Mouse (Mus musculus) CH12.LX (cell line): ENCODE measurements around the gene Hist1h1d. TPM values are rescaled to one million over a fixed set of nuclear protein-coding genes. Genes with fewer than 3 reads are reported as not detected.
A peak's percentile ranks its signal among the peaks of the same experiment; 100 is the strongest.

ENCODE experiments used
- DNase-seq: peaks from one replicate; pipeline ENCODE4 v3.0.0-alpha.2; 2013; ENCODE audit errors: extremely low read depth
- H3K27ac ChIP-seq: 2 replicates; pipeline ENCODE4 v1.5.1; 2012; ENCODE audit warnings: low read depth, mild to moderate bottlenecking, control low read depth, moderate library complexity; ENCODE audit not compliant: insufficient read depth
- H3K27me3 ChIP-seq: replicated peaks from 2 replicates; pipeline ENCODE3; 2012; ENCODE audit warnings: inconsistent platforms
- H3K36me3 ChIP-seq, 2 experiments: replicated peaks in 1 of 2; 2 replicates each; pipeline versions ENCODE3 to v1.6.1; 2012; ENCODE audit warnings: inconsistent platforms in 1 of 2, low read length in 1 of 2, mild to moderate bottlenecking in 1 of 2, mixed read lengths in 1 of 2, moderate library complexity in 1 of 2; ENCODE audit not compliant: control insufficient read depth in 1 of 2, insufficient read depth in 1 of 2
- H3K4me1 ChIP-seq, 2 experiments: 2 replicates each; pipeline ENCODE4 v1.6.1; 2012; ENCODE audit warnings: inconsistent platforms in 1 of 2, moderate library complexity in 1 of 2; ENCODE audit not compliant: insufficient read depth in 2 of 2, control insufficient read depth in 1 of 2
- H3K4me2 ChIP-seq: 2 replicates; pipeline ENCODE4 v1.6.1; 2012; ENCODE audit warnings: low read depth, mild to moderate bottlenecking, control low read depth; ENCODE audit not compliant: poor library complexity, insufficient read depth, severe bottlenecking
- H3K4me3 ChIP-seq, 3 experiments: fragments of 150-350 bp in 1 of 3; sonication (generic) in 1 of 3; replicated peaks in 1 of 3; 2 replicates each; pipeline versions ENCODE3 to v1.5.1; 2011 to 2012; ENCODE audit warnings: low read depth in 2 of 3, low read length in 2 of 3, mild to moderate bottlenecking in 2 of 3, moderate library complexity in 2 of 3, control low read depth in 1 of 3, improper control_type of control experiment in 1 of 3, inconsistent platforms in 1 of 3, mixed read lengths in 1 of 3; ENCODE audit not compliant: poor library complexity in 1 of 3
- H3K79me2 ChIP-seq: replicated peaks from 2 replicates; pipeline ENCODE4 v1.6.1; 2012; ENCODE audit warnings: mild to moderate bottlenecking, moderate library complexity; ENCODE audit not compliant: control insufficient read depth, poor library complexity, insufficient read depth, severe bottlenecking; ENCODE audit errors: extremely low read depth
- H3K9ac ChIP-seq: 2 replicates; pipeline ENCODE4 v1.6.1; 2012; ENCODE audit warnings: low read depth, mild to moderate bottlenecking, control low read depth, moderate library complexity; ENCODE audit not compliant: insufficient read depth
- H3K9me3 ChIP-seq: replicated peaks from 2 replicates; pipeline ENCODE3; 2012; ENCODE audit warnings: low read length, inconsistent platforms, mixed read lengths
- BHLHE40 ChIP-seq: IDR thresholded peaks from 2 replicates; pipeline ENCODE4 v1.6.1; 2011; ENCODE audit warnings: mild to moderate bottlenecking, low read depth, low read length, improper control_type of control experiment
- CHD1 ChIP-seq: IDR thresholded peaks from 2 replicates; pipeline ENCODE4 v1.6.1; 2012; ENCODE audit warnings: low read depth, low read length, improper control_type of control experiment, inconsistent platforms
- CHD2 ChIP-seq: IDR thresholded peaks from 2 replicates; pipeline ENCODE4 v1.6.1; 2011; ENCODE audit warnings: low read length, improper control_type of control experiment
- ELF1 ChIP-seq: IDR thresholded peaks from 2 replicates; pipeline ENCODE4 v1.6.1; 2014; ENCODE audit warnings: low read depth, mild to moderate bottlenecking, inconsistent platforms, low read length, improper control_type of control experiment
- GABPA ChIP-seq: IDR thresholded peaks from 2 replicates; pipeline ENCODE4 v1.6.1; 2012; ENCODE audit warnings: low read depth, low read length, improper control_type of control experiment, inconsistent platforms; ENCODE audit not compliant: insufficient replicate concordance
- HCFC1 ChIP-seq: IDR thresholded peaks from 2 replicates; pipeline ENCODE4 v1.6.1; 2012; ENCODE audit warnings: low read depth, mild to moderate bottlenecking, inconsistent platforms, low read length, improper control_type of control experiment
- IRF4 ChIP-seq: IDR thresholded peaks from 2 replicates; pipeline ENCODE4 v1.6.1; 2014; ENCODE audit warnings: low read depth, mild to moderate bottlenecking, inconsistent platforms, low read length, improper control_type of control experiment
- JUN ChIP-seq: IDR thresholded peaks from 2 replicates; pipeline ENCODE4 v1.6.1; 2011; ENCODE audit warnings: low read depth, mild to moderate bottlenecking, low read length, improper control_type of control experiment, moderate library complexity; ENCODE audit not compliant: insufficient read depth
- JUND ChIP-seq: conservative IDR thresholded peaks from 2 replicates; pipeline ENCODE4 v1.6.1; 2011; ENCODE audit warnings: low read depth, low read length, improper control_type of control experiment
- MAFK ChIP-seq: IDR thresholded peaks from 2 replicates; pipeline ENCODE4 v1.6.1; 2011; ENCODE audit warnings: low read length, improper control_type of control experiment; ENCODE audit not compliant: insufficient replicate concordance
- MAX ChIP-seq: IDR thresholded peaks from 2 replicates; pipeline ENCODE4 v1.6.1; 2011; ENCODE audit warnings: low read length, improper control_type of control experiment
- MXI1 ChIP-seq: IDR thresholded peaks from 2 replicates; pipeline ENCODE4 v1.6.1; 2011; ENCODE audit warnings: mild to moderate bottlenecking, low read depth, low read length, improper control_type of control experiment
- MYC ChIP-seq: IDR thresholded peaks from 2 replicates; pipeline ENCODE4 v1.6.1; 2011; ENCODE audit warnings: low read depth, mild to moderate bottlenecking, improper control_type of control experiment, low read length
- POLR2AphosphoS2 ChIP-seq: IDR thresholded peaks from 2 replicates; pipeline ENCODE4 v1.6.1; 2011; ENCODE audit warnings: low read depth, low read length, improper control_type of control experiment
- RCOR1 ChIP-seq: conservative IDR thresholded peaks from 2 replicates; pipeline ENCODE4 v1.6.1; 2012; ENCODE audit warnings: low read depth, mild to moderate bottlenecking, inconsistent platforms, low read length, improper control_type of control experiment
- SIN3A ChIP-seq: IDR thresholded peaks from 2 replicates; pipeline ENCODE4 v1.6.1; 2012; ENCODE audit warnings: low read length, improper control_type of control experiment, inconsistent platforms
- USF1 ChIP-seq: IDR thresholded peaks from 2 replicates; pipeline ENCODE4 v1.6.1; 2014; ENCODE audit warnings: low read depth, mild to moderate bottlenecking, inconsistent platforms, low read length, improper control_type of control experiment
- ZC3H11A ChIP-seq: IDR thresholded peaks from 2 replicates; pipeline ENCODE4 v1.6.1; 2012; ENCODE audit warnings: low read depth, mild to moderate bottlenecking, inconsistent platforms, low read length, improper control_type of control experiment
- ZNF384 ChIP-seq: IDR thresholded peaks from 2 replicates; pipeline ENCODE4 v1.6.1; 2012; ENCODE audit warnings: low read depth, low read length, improper control_type of control experiment, inconsistent platforms
- dilution Hi-C: fragments of 300-500 bp; cut with MboI; formaldehyde crosslinking; loops from 2 replicates; pipeline ENCODE4 v1.14.3; 2020; ENCODE audit warnings: low sequenced_read_pairs; ENCODE audit not compliant: extremely low pct_unique_long_range_greater_than_20kb, extremely low pct_ligation_motif_present
- in situ Hi-C: fragments of 300-500 bp; cut with MboI; formaldehyde crosslinking; loops from 3 replicates; pipeline ENCODE4 v1.14.3; 2019; ENCODE audit warnings: low sequenced_read_pairs, low pct_ligation_motif_present, low pct_unique_long_range_greater_than_20kb, mixed read lengths
- polyA plus RNA-seq: library from polyadenylated mRNA; unstranded; fragments of >175 nt; gene quantifications from 2 replicates; pipeline ENCODE4 v1.2.1, GENCODE M21; 2012; ENCODE audit warnings: low read depth; ENCODE audit not compliant: insufficient read length
- total RNA-seq, 2 experiments: library from RNA; depleted of rRNA; stranded (reverse); fragments of 300-350 nt in 1 of 2; fragments of >200 nt in 1 of 2; gene quantifications; 2 replicates each; pipeline ENCODE4 v1.2.3; 2012 to 2014

Hist1h1d gene
- total and polyA plus RNA-seq, 3 experiments = 0.14 to 112 (median 2.3) TPM

DNA sequence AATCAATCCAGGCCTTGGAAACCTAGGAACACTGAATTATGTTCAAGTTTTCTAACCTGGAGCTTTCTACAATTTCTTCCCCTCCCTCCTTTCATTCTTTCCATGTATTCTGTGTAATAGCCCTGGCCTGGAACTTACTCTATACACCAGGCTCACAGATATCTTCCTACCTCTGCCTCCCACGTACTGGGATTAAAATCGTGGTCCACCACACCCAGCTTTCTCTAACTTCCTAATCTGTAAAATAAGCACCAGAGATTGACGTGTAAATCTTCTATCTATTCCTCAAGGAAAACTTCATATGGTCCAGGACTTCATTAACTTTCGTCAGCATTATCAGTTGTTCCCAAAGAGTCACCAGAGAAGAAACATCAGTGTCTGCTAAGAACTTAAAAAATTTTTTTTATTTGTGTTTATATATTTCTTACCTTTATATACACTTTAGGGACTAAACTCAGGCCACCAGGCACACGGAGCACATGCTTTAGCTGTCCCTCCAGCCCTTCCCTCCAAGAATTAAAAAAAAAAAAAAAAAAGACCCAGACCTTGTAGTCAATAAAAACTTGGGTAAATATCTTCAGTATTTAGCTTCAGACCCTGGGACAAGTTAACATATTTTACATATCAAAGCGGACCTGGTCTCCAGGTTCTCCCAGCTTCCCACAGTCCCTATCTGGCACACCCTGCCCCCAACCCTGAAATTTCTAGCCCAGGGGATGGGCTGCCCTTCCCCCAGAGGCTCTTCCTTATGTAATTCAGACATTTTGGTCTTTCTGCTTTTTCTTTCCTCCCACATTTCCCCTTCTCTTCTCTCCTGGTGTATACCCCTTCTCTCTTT, 29.4 kb downstream of the Hist1h1d start:
- peak; percentile 59 for DNase-seq
- in situ Hi-C loops = no loop called here
- dilution Hi-C loops = no loop called here
- Histone ChIP-seq H3K79me2 (no peaks in the 10 kb centered on the region), H3K9me3 (no peaks in the 10 kb centered on the region), H3K27me3 (no peaks in the 10 kb centered on the region), H3K4me1 (peaks cover 3 to 38% of the 10 kb centered on the region in 2 experiments), H3K36me3 (no peaks in the 10 kb centered on the region), H3K4me2 (peak overlapping the region; percentile 78), H3K4me3 (peak overlapping the region; percentile 35 to 65 (median 39)), H3K27ac (peak overlapping the region; percentile 92), H3K9ac (peak overlapping the region; percentile 43)
- TF ChIP-seq ZNF384 (peak; percentile 84), POLR2AphosphoS2 (peak; percentile 92), JUN (peak; percentile 21; the same call in 1 of the 2 replicates), CHD1 (peak; percentile 34; the same call in 1 of the 2 replicates), CHD2 (peak; percentile 79), RCOR1 (peak; percentile 40; the same call in 1 of the 2 replicates), ELF1 (peak; percentile 15; the same call in 1 of the 2 replicates), IRF4 (no peak; the same call in 1 of the 2 replicates), BHLHE40 (0 out of 2 replicates have a peak, but pooled peaks have one; percentile 4), GABPA (no peak), SIN3A (peak; percentile 18; the same call in 1 of the 2 replicates), MXI1 (peak; percentile 38; the same call in 1 of the 2 replicates), MAX (no peak; the same call in 1 of the 2 replicates), MYC (peak; percentile 77), USF1 (no peak), MAFK (0 out of 2 replicates have a peak, but pooled peaks have one; percentile 49), HCFC1 (peak; percentile 28; the same call in 1 of the 2 replicates), ZC3H11A (no peak), JUND (0 out of 2 replicates have a peak, but pooled peaks have one; percentile 5)
